In the genomic region with DNA sequence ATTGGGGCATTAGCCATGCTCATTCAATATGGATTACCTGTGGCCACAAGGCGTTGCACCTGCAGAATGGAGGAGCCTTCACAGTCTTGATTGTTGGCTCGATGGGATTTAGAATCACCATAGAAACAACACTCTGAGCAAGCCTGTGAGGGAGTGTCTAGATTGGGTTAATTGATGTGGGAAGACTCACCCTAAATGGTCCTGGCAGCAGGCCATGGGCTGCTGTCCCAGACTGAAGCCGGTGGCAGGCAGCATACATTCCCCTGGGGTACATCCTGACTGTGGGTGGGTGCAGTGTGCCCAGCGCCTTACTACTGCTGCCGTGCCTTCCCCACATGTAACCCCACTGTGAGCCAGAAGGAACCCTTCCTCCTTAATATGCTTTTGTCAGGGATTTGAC, we compare ENCODE assay signal across 10 mouse cellular contexts. TPM values are rescaled to one million over a fixed set of nuclear protein-coding genes. Genes with fewer than 3 reads are reported as not detected.
A peak's percentile ranks its signal among the peaks of the same experiment; 100 is the strongest.
DNase-seq lines count a peak whose midpoint lies in the region; ATAC-seq and TF ChIP-seq lines count a peak whose summit lies in the region.
"Had no signal": no experiment of that assay in that cellular context is flagged by ENCODE, and none has a peak within 500 bp of the region (broad histone marks: within the 10 kb centered on the region; RNA-seq: fewer than 3 reads in every experiment).

No protein-coding gene starts in this region.

- H3K27ac ChIP-seq in neural tube, embryonic 12.5 days = no peak overlapping the region
- no peak overlapping the region for H3K27ac ChIP-seq in stomach, embryonic 14.5 days (ENCODE audit: low read length)
- H3K27ac ChIP-seq in left cerebral cortex, adult 2 months = no peak overlapping the region
- H3K27ac ChIP-seq: layer of hippocampus, adult 2 months had no signal

- peak; percentile 33; the same call in 1 of the 2 replicates for ATAC-seq in neural tube, embryonic 12.5 days (ENCODE audit: low FRiP score, low read depth)
- peak; percentile 33; the same call in 1 of the 2 replicates for ATAC-seq in stomach, embryonic 14.5 days (ENCODE audit: insufficient number of reproducible peaks, insufficient read depth, low FRiP score, low read depth)

- H3K4me3 ChIP-seq in neural tube, embryonic 12.5 days = no peak overlapping the region
- no peak overlapping the region for H3K4me3 ChIP-seq in stomach, embryonic 14.5 days (ENCODE audit: low read depth, low read length)
- no peak overlapping the region for H3K4me3 ChIP-seq in left cerebral cortex, adult 2 months
- H3K4me3 ChIP-seq: layer of hippocampus, adult 2 months; megakaryocyte, embryonic 14.5 days had no signal

- WGBS in neural tube, embryonic 12.5 days = 45% methylated on average over 5 of the region's 5 CpGs
- WGBS in stomach, embryonic 14.5 days = 51% methylated on average over 5 of the region's 5 CpGs

- H3K4me2 ChIP-seq in neural tube, embryonic 12.5 days (replicated peaks) = no peak overlapping the region
- no peak overlapping the region for H3K4me2 ChIP-seq in stomach, embryonic 14.5 days (replicated peaks; ENCODE audit: low read depth, low read length)

- no peak for TF ChIP-seq CTCF in left cerebral cortex, adult 2 months (IDR thresholded peaks at IDR 0.05)

- intact Hi-C loops in gastrocnemius, postnatal 36 days (cut with DNase I) = loop anchor here (5.0 kb wide), 1 partner anchor 37 kb away; the partner anchor contains the start of gene Xylt1
- intact Hi-C loops in left cerebral cortex, adult 2 months (cut with DNase I) = no loop called here

- H3K36me3 ChIP-seq in neural tube, embryonic 12.5 days = no peaks in the 10 kb centered on the region
- no peaks in the 10 kb centered on the region for H3K36me3 ChIP-seq in stomach, embryonic 14.5 days (ENCODE audit: control insufficient read depth, insufficient read depth, low read length)

- H3K9me3 ChIP-seq in neural tube, embryonic 12.5 days = no peaks in the 10 kb centered on the region
- no peaks in the 10 kb centered on the region for H3K9me3 ChIP-seq in stomach, embryonic 14.5 days (ENCODE audit: control insufficient read depth, low read depth, low read length)
- H3K9me3 ChIP-seq: megakaryocyte, embryonic 14.5 days had no signal

- peaks cover 9% of the 10 kb centered on the region; the same call in 1 of the 2 replicates for H3K4me1 ChIP-seq in neural tube, embryonic 12.5 days
- H3K4me1 ChIP-seq in stomach, embryonic 14.5 days (ENCODE audit: control insufficient read depth, insufficient read depth, low read length) = peaks cover 6% of the 10 kb centered on the region; the same call in 1 of the 2 replicates

- DNase-seq in gastrocnemius, adult 18-20 months (ENCODE audit: low spot score) = peak; percentile 28
- DNase-seq in gastrocnemius, postnatal 36 days = no peak
- DNase-seq in neural tube, embryonic 10.5 days (ENCODE audit: extremely low spot score, low spot score) = no peak
- peak; percentile 44 to 78 for DNase-seq in kidney, postnatal 36 days
- no peak for DNase-seq in left cerebral cortex, adult 2 months (ENCODE audit: extremely low spot score in 1 of 2, low spot score in 2 of 2)
- DNase-seq in cerebellum, adult 18-20 months = no peak

- no peaks in the 10 kb centered on the region for H3K27me3 ChIP-seq in neural tube, embryonic 12.5 days (replicated peaks)
- H3K27me3 ChIP-seq in stomach, embryonic 14.5 days (ENCODE audit: control insufficient read depth, insufficient read depth, low read length) = no peaks in the 10 kb centered on the region

- H3K9ac ChIP-seq in neural tube, embryonic 12.5 days = no peak overlapping the region
- H3K9ac ChIP-seq in stomach, embryonic 14.5 days (replicated peaks; ENCODE audit: low read depth, low read length) = no peak overlapping the region

RNA-seq across cellular contexts. Expression of gene Xylt1, which starts 38.3 kb away (rescaled TPM):
- total RNA-seq in gastrocnemius, adult 18-20 months (2021) = 1 to 10 TPM; 8.2 to 9.3 TPM
- 1 to 10 TPM; 5.0 to 5.5 TPM for total RNA-seq in gastrocnemius, postnatal 36 days (2021)
- 2.0 and 2.8 TPM in 2 replicates for polyA plus RNA-seq in neural tube, embryonic 12.5 days (2016; fragmentation: Nextera tagmentation; extraction: Ambion mirVana)
- 1.7 and 2.7 TPM in 2 replicates for polyA plus RNA-seq in stomach, embryonic 14.5 days (2014; fragmentation: Nextera tagmentation; extraction: Ambion mirVana)
- total RNA-seq in left cerebral cortex, adult 2 months (2021) = 10 to 100 TPM; 51.7 to 60.5 TPM

Comparison
In these comparisons a context has a peak if more than half of its experiments do, and no peak if none do; other contexts are left out.
1. DNase-seq: peak in gastrocnemius, adult 18-20 months (single experiment) and kidney, postnatal 36 days (2 of 2); none in gastrocnemius, postnatal 36 days (0 of 2), neural tube, embryonic 10.5 days (single experiment), left cerebral cortex, adult 2 months (0 of 2) and cerebellum, adult 18-20 months (0 of 2).
2. RNA of gene Xylt1, which starts 38.3 kb away (total RNA-seq): 51.7 to 60.5 TPM in left cerebral cortex, adult 2 months; 8.2 to 9.3 TPM in gastrocnemius, adult 18-20 months and 5.0 to 5.5 TPM in gastrocnemius, postnatal 36 days; every median in the first group is over 4 times any median in the second.